ENCODE assay signal across 9 mouse cellular contexts in genomic region chrX:104179257-104179656, GRCm38 (mm10). TPM values are rescaled to one million over a fixed set of nuclear protein-coding genes. Genes with fewer than 3 reads are reported as not detected.
DNase-seq lines count a peak whose midpoint lies in the region; ATAC-seq and TF ChIP-seq lines count a peak whose summit lies in the region.
"Had no signal": no experiment of that assay in that cellular context is flagged by ENCODE, and none has a peak within 500 bp of the region (broad histone marks: within the 10 kb centered on the region; RNA-seq: fewer than 3 reads in every experiment).

No protein-coding gene starts in this region.

- DNase-seq in kidney, adult 2 months = peak; percentile 48
- DNase-seq in CD4-positive helper T cell, adult 2 months (ENCODE audit: low read depth, low spot score) = peak; percentile 13
- DNase-seq in Patski (ENCODE audit: low read depth, low spot score) = no peak
- peak; percentile 46 for DNase-seq in kidney, postnatal 14 days
- DNase-seq in midbrain, postnatal 0 days (ENCODE audit: low spot score) = peak; percentile 11

- POLR2A ChIA-PET in Patski (lab: Charles Lee) = interaction anchor here (0.6 kb wide), 1 partner anchor 146 kb away, joined by 6 read pairs; no protein-coding TSS in a partner anchor

- no peak overlapping the region for H3K27ac ChIP-seq in kidney, adult 2 months (ENCODE audit: insufficient read depth, low read depth, low read length)
- H3K27ac ChIP-seq in kidney, embryonic 15.5 days = no peak overlapping the region
- H3K27ac ChIP-seq in cortical plate, adult 2 months (ENCODE audit: insufficient read depth, low read length) = no peak overlapping the region
- H3K27ac ChIP-seq in midbrain, postnatal 0 days (ENCODE audit: low read depth, low read length) = no peak overlapping the region
- H3K27ac ChIP-seq in forebrain, embryonic 13.5 days = no peak overlapping the region
- H3K27ac ChIP-seq: embryonic facial prominence, embryonic 15.5 days had no signal

- H3K4me3 ChIP-seq in kidney, adult 2 months (ENCODE audit: insufficient read depth, low read depth, low read length) = no peak overlapping the region
- H3K4me3 ChIP-seq in kidney, embryonic 15.5 days (replicated peaks) = no peak overlapping the region
- no peak overlapping the region for H3K4me3 ChIP-seq in cortical plate, adult 2 months (ENCODE audit: insufficient read depth, low read length)
- H3K4me3 ChIP-seq in midbrain, postnatal 0 days (ENCODE audit: low read depth, low read length) = no peak overlapping the region
- no peak overlapping the region for H3K4me3 ChIP-seq in forebrain, embryonic 13.5 days
- H3K4me3 ChIP-seq: embryonic facial prominence, embryonic 15.5 days had no signal

- CTCF ChIA-PET in Patski (lab: Charles Lee) = interaction anchor here (0.7 to 1.4 kb wide), 5 partner anchors 9 to 860 kb away, joined by 3 to 5 read pairs (median 4); no protein-coding TSS in a partner anchor

- no peak for TF ChIP-seq POLR2A in kidney, adult 2 months (IDR thresholded peaks at IDR 0.05; ENCODE audit: low read depth, low read length)
- TF ChIP-seq POLR2A in cortical plate, adult 2 months (IDR thresholded peaks at IDR 0.05; ENCODE audit: extremely low read depth, insufficient read depth, low read length) = no peak

- no peaks in the 10 kb centered on the region for H3K27me3 ChIP-seq in kidney, adult 2 months (replicated peaks; ENCODE audit: control insufficient read depth, insufficient read depth, low read length)
- peaks cover 12% of the 10 kb centered on the region for H3K27me3 ChIP-seq in kidney, embryonic 15.5 days
- H3K27me3 ChIP-seq in Patski = peaks cover 56% of the 10 kb centered on the region
- H3K27me3 ChIP-seq in midbrain, postnatal 0 days (ENCODE audit: insufficient read depth, low read length) = no peaks in the 10 kb centered on the region
- H3K27me3 ChIP-seq in forebrain, embryonic 13.5 days = no peaks in the 10 kb centered on the region; the same call in 1 of the 2 replicates
- H3K27me3 ChIP-seq: embryonic facial prominence, embryonic 15.5 days had no signal

- ATAC-seq in kidney, embryonic 15.5 days (replicated peaks; ENCODE audit: low FRiP score) = no peak
- no peak for ATAC-seq in Patski
- ATAC-seq in midbrain, postnatal 0 days (ENCODE audit: low FRiP score) = no peak
- no peak for ATAC-seq in forebrain, embryonic 13.5 days

- no peak overlapping the region for H3K9ac ChIP-seq in kidney, embryonic 15.5 days
- no peak overlapping the region for H3K9ac ChIP-seq in midbrain, postnatal 0 days (replicated peaks; ENCODE audit: low read length, poor library complexity, severe bottlenecking)
- H3K9ac ChIP-seq in forebrain, embryonic 13.5 days = no peak overlapping the region
- H3K9ac ChIP-seq: embryonic facial prominence, embryonic 15.5 days had no signal

- 0% methylated on average over 2 of the region's 2 CpGs for WGBS in kidney, adult 2 months
- WGBS in kidney, embryonic 15.5 days = 24% methylated on average over 2 of the region's 2 CpGs
- 41% methylated on average over 2 of the region's 2 CpGs for WGBS in midbrain, postnatal 0 days
- WGBS in forebrain, embryonic 13.5 days = 20% methylated on average over 2 of the region's 2 CpGs

- 0 out of 2 replicates have a peak, but pooled peaks have one; percentile 1 for TF ChIP-seq CTCF in kidney, adult 2 months (conservative IDR thresholded peaks at IDR 0.05; ENCODE audit: insufficient read depth, insufficient read length, low read depth, low read length)
- peak; percentile 78 for TF ChIP-seq CTCF in Patski (IDR thresholded peaks at IDR 0.05)
- peak; percentile 48; the same call in 1 of the 2 replicates for TF ChIP-seq CTCF in cortical plate, adult 2 months (IDR thresholded peaks at IDR 0.05; ENCODE audit: extremely low read depth, insufficient read depth, low read length)
- peak; percentile 74 for TF ChIP-seq CTCF in midbrain, postnatal 0 days (IDR thresholded peaks at IDR 0.05)

- in situ Hi-C loops in Patski (cut with MboI; ENCODE audit: low pct_unique_long_range_greater_than_20kb) = loop anchor here (10.0 kb wide), 1 partner anchor 566 kb away; no protein-coding TSS in a partner anchor

- H3K4me2 ChIP-seq in kidney, embryonic 15.5 days = no peak overlapping the region
- H3K4me2 ChIP-seq in midbrain, postnatal 0 days (ENCODE audit: low read depth, low read length, poor library complexity, severe bottlenecking) = no peak overlapping the region
- H3K4me2 ChIP-seq in forebrain, embryonic 13.5 days = no peak overlapping the region
- H3K4me2 ChIP-seq: embryonic facial prominence, embryonic 15.5 days had no signal

- no peaks in the 10 kb centered on the region for H3K36me3 ChIP-seq in kidney, adult 2 months (ENCODE audit: control insufficient read depth, insufficient read depth, low read length)
- no peaks in the 10 kb centered on the region for H3K36me3 ChIP-seq in kidney, embryonic 15.5 days
- H3K36me3 ChIP-seq in midbrain, postnatal 0 days (ENCODE audit: insufficient read depth, low read length) = no peaks in the 10 kb centered on the region
- no peaks in the 10 kb centered on the region for H3K36me3 ChIP-seq in forebrain, embryonic 13.5 days (ENCODE audit: poor library complexity, severe bottlenecking)
- H3K36me3 ChIP-seq: embryonic facial prominence, embryonic 15.5 days had no signal

- no peaks in the 10 kb centered on the region for H3K9me3 ChIP-seq in kidney, embryonic 15.5 days (replicated peaks)
- H3K9me3 ChIP-seq in midbrain, postnatal 0 days (ENCODE audit: low read length) = no peaks in the 10 kb centered on the region
- no peaks in the 10 kb centered on the region for H3K9me3 ChIP-seq in forebrain, embryonic 13.5 days (replicated peaks)
- H3K9me3 ChIP-seq: embryonic facial prominence, embryonic 15.5 days had no signal

- H3K4me1 ChIP-seq in kidney, adult 2 months (ENCODE audit: control insufficient read depth, insufficient read depth, low read length) = no peaks in the 10 kb centered on the region
- H3K4me1 ChIP-seq in kidney, embryonic 15.5 days = no peaks in the 10 kb centered on the region
- H3K4me1 ChIP-seq in cortical plate, adult 2 months (ENCODE audit: control insufficient read depth, insufficient read depth, low read length) = no peaks in the 10 kb centered on the region
- H3K4me1 ChIP-seq in midbrain, postnatal 0 days (ENCODE audit: insufficient read depth, low read length) = no peaks in the 10 kb centered on the region
- H3K4me1 ChIP-seq in forebrain, embryonic 13.5 days = no peaks in the 10 kb centered on the region
- H3K4me1 ChIP-seq: embryonic facial prominence, embryonic 15.5 days had no signal

RNA-seq across cellular contexts. Expression of gene Nexmif, which starts 21.7 kb away (rescaled TPM):
- polyA plus RNA-seq in kidney, adult 2 months (2012; rRNA removed) = 0.09 and 0.16 TPM in 2 replicates
- polyA plus RNA-seq in kidney, embryonic 15.5 days (2015; fragmentation: Nextera tagmentation; extraction: Ambion mirVana) = 1.3 and 1.7 TPM in 2 replicates
- polyA plus RNA-seq in Patski (2021) = not detected
- polyA plus RNA-seq in cortical plate, adult 2 months (2012; rRNA removed) = 4.8 and 5.2 TPM in 2 replicates
- 64.1 and 79.5 TPM in 2 replicates for total RNA-seq in midbrain, postnatal 0 days (2014; rRNA removed)
- 19.6 and 26.7 TPM in 2 replicates for polyA plus RNA-seq in midbrain, postnatal 0 days (2015; fragmentation: Nextera tagmentation; extraction: Ambion mirVana)
- 7.7 and 9.1 TPM in 2 replicates for polyA plus RNA-seq in forebrain, embryonic 13.5 days (2015; fragmentation: Nextera tagmentation; extraction: Ambion mirVana)

Comparison
In these comparisons a context has a peak if more than half of its experiments do, and no peak if none do; other contexts are left out.
1. CTCF ChIP-seq: peak in every context shown above with its lines; median percentile 78 in Patski; 74 in midbrain, postnatal 0 days; 48 in cortical plate, adult 2 months; 1 in kidney, adult 2 months.